Mouse (Mus musculus): ENCODE measurements at regions not wholly inside any gene's neighbourhood (a gene's known extent, or its start where the extent isn't known, plus 50 kb on each side); places are given as distances from the start of the nearest gene placed in this dataset.

GRCm38 (mm10) chr1:76113281-76113680 lies 567.2 kb downstream of the Slc4a3 start:
- DNase-seq = no peak

GRCm38 (mm10) chr1:76120840-76121239 lies 574.8 kb downstream of the Slc4a3 start:
- no peak for DNase-seq

- DNase-seq = no peak
Observed at GRCm38 (mm10) chr1:76130353-76130752, 584.3 kb downstream of the Slc4a3 start.

GRCm38 (mm10) chr1:76136810-76137209 lies 590.7 kb downstream of the Slc4a3 start:
- no peak for DNase-seq

- no peak for DNase-seq
Observed at GRCm38 (mm10) chr1:76137701-76138100, 591.6 kb downstream of the Slc4a3 start.

- no peak for DNase-seq
Observed at GRCm38 (mm10) chr1:76143516-76143915, 597.5 kb downstream of the Slc4a3 start.

GRCm38 (mm10) chr1:76148963-76149362 lies 602.9 kb downstream of the Slc4a3 start:
- no peak for DNase-seq

- no peak for DNase-seq
Observed at GRCm38 (mm10) chr1:76156291-76156690, 610.2 kb downstream of the Slc4a3 start.

GRCm38 (mm10) chr1:76167486-76167885 lies 621.4 kb downstream of the Slc4a3 start:
- DNase-seq = no peak

- DNase-seq = no peak
Observed at GRCm38 (mm10) chr1:76181181-76181580, 635.1 kb downstream of the Slc4a3 start.

- no peak for DNase-seq
Observed at GRCm38 (mm10) chr1:76194844-76195243, 648.8 kb downstream of the Slc4a3 start.

- no peak for DNase-seq
Observed at GRCm38 (mm10) chr1:76197651-76198050, 651.6 kb downstream of the Slc4a3 start.

- DNase-seq = no peak
Observed at GRCm38 (mm10) chr1:76200906-76201305, 654.8 kb downstream of the Slc4a3 start.

GRCm38 (mm10) chr1:76212486-76212885 lies 666.4 kb downstream of the Slc4a3 start:
- DNase-seq = no peak

GRCm38 (mm10) chr1:76244721-76245120 lies 698.7 kb downstream of the Slc4a3 start:
- peak; percentile 18 for DNase-seq

GRCm38 (mm10) chr1:76246181-76246796 lies 700.2 kb downstream of the Slc4a3 start:
- DNase-seq = no peak

GRCm38 (mm10) chr1:76247126-76247525 lies 701.1 kb downstream of the Slc4a3 start:
- DNase-seq = no peak

- no peak for DNase-seq
Observed at GRCm38 (mm10) chr1:76258217-76258616, 712.2 kb downstream of the Slc4a3 start.

GRCm38 (mm10) chr1:76276148-76276547 lies 730.1 kb downstream of the Slc4a3 start:
- no peak for DNase-seq

- DNase-seq = no peak
Observed at GRCm38 (mm10) chr1:76276624-76277023, 730.6 kb downstream of the Slc4a3 start.

- no peak for DNase-seq
Observed at GRCm38 (mm10) chr1:76283322-76283721, 737.3 kb downstream of the Slc4a3 start.

GRCm38 (mm10) chr1:76322943-76323559 lies 777.0 kb downstream of the Slc4a3 start:
- no peak for DNase-seq

GRCm38 (mm10) chr1:76323592-76323991 lies 777.5 kb downstream of the Slc4a3 start:
- no peak for DNase-seq

- DNase-seq = no peak
Observed at GRCm38 (mm10) chr1:76336011-76336410, 789.9 kb downstream of the Slc4a3 start.

- DNase-seq = no peak
Observed at GRCm38 (mm10) chr1:76362106-76362505, 816.0 kb downstream of the Slc4a3 start.

Measured in adrenal gland, adult 8-10 months (tissue).